Mouse (Mus musculus): ENCODE measurements at regions not wholly inside any gene's neighbourhood (a gene's known extent, or its start where the extent isn't known, plus 50 kb on each side); places are given as distances from the start of the nearest gene placed in this dataset.

- TF ChIP-seq CTCF (IDR thresholded peaks at IDR 0.05; ENCODE audit: low read depth) (no peak), EP300 (IDR thresholded peaks at IDR 0.05; ENCODE audit: low read depth) (no peak)
Measured at GRCm38 (mm10) chr3:57923061-57923460, 75.2 kb upstream of the Pfn2 start.

Measured in liver, embryonic 14.5 days (tissue).